In the genomic region with DNA sequence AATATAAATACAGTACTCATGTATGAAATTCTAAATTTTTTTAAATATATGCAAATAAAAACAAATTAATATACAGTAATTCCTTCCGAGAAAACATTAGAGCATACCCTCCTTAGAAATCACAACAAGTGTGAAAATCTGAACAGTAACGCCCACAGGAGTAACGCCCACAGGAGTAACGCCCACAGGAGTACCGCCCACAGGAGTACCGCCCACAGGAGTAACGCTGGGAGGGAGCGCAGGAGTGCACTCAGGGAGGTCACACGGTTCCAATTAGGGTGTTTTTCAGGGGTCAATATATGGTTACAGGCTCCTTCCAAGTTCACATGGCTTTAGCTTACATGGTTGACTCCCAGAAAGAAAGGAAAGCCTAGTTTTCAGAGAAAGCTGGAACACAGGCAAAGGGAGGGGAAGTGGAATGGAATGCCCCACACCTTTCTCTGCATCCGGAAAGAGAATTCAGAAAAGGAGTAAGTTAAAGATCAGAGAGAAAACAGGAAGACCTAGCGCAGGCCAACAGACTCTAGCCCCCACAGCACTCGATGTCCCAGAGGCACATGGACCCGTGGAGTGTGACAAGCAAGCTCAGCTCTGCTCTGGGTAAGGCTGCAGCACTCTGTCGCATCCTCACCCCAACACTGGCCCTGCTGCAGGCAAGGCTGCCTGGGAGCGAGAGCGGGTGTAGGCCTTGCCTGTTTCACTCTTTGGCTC, we compare ENCODE assay signal across 9 mouse cellular contexts. TPM values are rescaled to one million over a fixed set of nuclear protein-coding genes. Genes with fewer than 3 reads are reported as not detected.
A peak's percentile ranks its signal among the peaks of the same experiment; 100 is the strongest.
DNase-seq lines count a peak whose midpoint lies in the region; ATAC-seq and TF ChIP-seq lines count a peak whose summit lies in the region.
"Had no signal": no experiment of that assay in that cellular context is flagged by ENCODE, and none has a peak within 500 bp of the region (broad histone marks: within the 10 kb centered on the region; RNA-seq: fewer than 3 reads in every experiment).

No protein-coding gene starts in this region.

- no peak for DNase-seq in heart, postnatal 10 days
- no peak for DNase-seq in forebrain, embryonic 11.5 days (ENCODE audit: low spot score)
- DNase-seq in limb, embryonic 14.5 days (ENCODE audit: low spot score) = no peak
- no peak for DNase-seq in urinary bladder, postnatal 10 days (ENCODE audit: low spot score)
- DNase-seq in left cerebral cortex, adult 9 months (ENCODE audit: low spot score in 2 of 2) = no peak
- DNase-seq in left cerebral cortex, postnatal 36 days (ENCODE audit: low spot score in 2 of 2) = no peak

- ATAC-seq in heart, embryonic 15.5 days (replicated peaks; ENCODE audit: insufficient number of reproducible peaks, insufficient read depth, low FRiP score, low read depth) = no peak
- peak; percentile 69 for ATAC-seq in CD4-positive, CD25-positive, alpha-beta regulatory T cell, adult 4 months
- 0 out of 2 replicates have a peak, but pooled peaks have one; percentile 36 for ATAC-seq in forebrain, embryonic 11.5 days (replicated peaks; ENCODE audit: low FRiP score)
- ATAC-seq in limb, embryonic 14.5 days (ENCODE audit: low FRiP score, low read depth) = peak; percentile 48

- peak overlapping the region; percentile 28; the same call in 1 of the 2 replicates for H3K27ac ChIP-seq in heart, embryonic 15.5 days
- no peak overlapping the region for H3K27ac ChIP-seq in forebrain, embryonic 11.5 days (ENCODE audit: low read depth, low read length)
- 0 out of 2 replicates have a peak overlapping the region, but pooled peaks have one; percentile 15 for H3K27ac ChIP-seq in limb, embryonic 14.5 days (replicated peaks; ENCODE audit: low read depth, low read length)
- H3K27ac ChIP-seq: liver, embryonic 15.5 days had no signal

- H3K27me3 ChIP-seq in heart, embryonic 15.5 days = no peaks in the 10 kb centered on the region
- no peaks in the 10 kb centered on the region for H3K27me3 ChIP-seq in forebrain, embryonic 11.5 days (ENCODE audit: control insufficient read depth, insufficient read depth, low read length)
- H3K27me3 ChIP-seq in limb, embryonic 14.5 days (ENCODE audit: control insufficient read depth, insufficient read depth, low read length) = 0 out of 2 replicates have a peak, but pooled peaks cover 4% of the 10 kb centered on the region
- H3K27me3 ChIP-seq: liver, embryonic 15.5 days had no signal

- 0 out of 2 replicates have a peak, but pooled peaks cover 3% of the 10 kb centered on the region for H3K36me3 ChIP-seq in heart, embryonic 15.5 days
- H3K36me3 ChIP-seq in forebrain, embryonic 11.5 days (ENCODE audit: control insufficient read depth, insufficient read depth, low read length) = no peaks in the 10 kb centered on the region
- H3K36me3 ChIP-seq in limb, embryonic 14.5 days (ENCODE audit: control insufficient read depth, insufficient read depth, low read length) = peaks cover 14% of the 10 kb centered on the region; the same call in 1 of the 2 replicates
- H3K36me3 ChIP-seq: liver, embryonic 15.5 days had no signal

- 49% methylated on average over 16 of the region's 16 CpGs for WGBS in heart, embryonic 15.5 days
- 45% methylated on average over 16 of the region's 16 CpGs for WGBS in forebrain, embryonic 11.5 days
- 17% methylated on average over 16 of the region's 16 CpGs for WGBS in limb, embryonic 14.5 days

- H3K9me3 ChIP-seq in heart, embryonic 15.5 days (replicated peaks) = no peaks in the 10 kb centered on the region
- no peaks in the 10 kb centered on the region for H3K9me3 ChIP-seq in forebrain, embryonic 11.5 days (ENCODE audit: control insufficient read depth, low read length)
- no peaks in the 10 kb centered on the region for H3K9me3 ChIP-seq in limb, embryonic 14.5 days (ENCODE audit: control insufficient read depth, low read length)
- H3K9me3 ChIP-seq: liver, embryonic 15.5 days had no signal

- no peak overlapping the region for H3K4me3 ChIP-seq in heart, embryonic 15.5 days
- H3K4me3 ChIP-seq in forebrain, embryonic 11.5 days (ENCODE audit: low read depth, low read length) = no peak overlapping the region
- no peak overlapping the region for H3K4me3 ChIP-seq in limb, embryonic 14.5 days (replicated peaks; ENCODE audit: low read length)
- H3K4me3 ChIP-seq: liver, embryonic 15.5 days had no signal

- no peak for TF ChIP-seq POLR2A in limb, embryonic 14.5 days (IDR thresholded peaks at IDR 0.05; ENCODE audit: borderline replicate concordance, extremely low read depth, insufficient read depth, insufficient read length)

- no peak overlapping the region for H3K9ac ChIP-seq in heart, embryonic 15.5 days
- no peak overlapping the region for H3K9ac ChIP-seq in forebrain, embryonic 11.5 days (ENCODE audit: low read length)
- H3K9ac ChIP-seq in limb, embryonic 14.5 days (ENCODE audit: low read depth, low read length, severe bottlenecking) = 0 out of 2 replicates have a peak overlapping the region, but pooled peaks have one; percentile 12
- H3K9ac ChIP-seq: liver, embryonic 15.5 days had no signal

- peaks cover 35% of the 10 kb centered on the region for H3K4me1 ChIP-seq in heart, embryonic 15.5 days (replicated peaks)
- H3K4me1 ChIP-seq in forebrain, embryonic 11.5 days (replicated peaks; ENCODE audit: control insufficient read depth, insufficient read depth, low read length) = 0 out of 2 replicates have a peak, but pooled peaks cover 4% of the 10 kb centered on the region
- H3K4me1 ChIP-seq in limb, embryonic 14.5 days (ENCODE audit: control insufficient read depth, insufficient read depth, low read length) = peaks cover 46% of the 10 kb centered on the region

- intact Hi-C loops in heart, postnatal 10 days (cut with DNase I) = no loop called here
- intact Hi-C loops in left cerebral cortex, postnatal 36 days (cut with DNase I) = no loop called here

- H3K4me2 ChIP-seq in heart, embryonic 15.5 days = no peak overlapping the region
- H3K4me2 ChIP-seq in forebrain, embryonic 11.5 days (ENCODE audit: low read depth, low read length, severe bottlenecking) = no peak overlapping the region
- no peak overlapping the region for H3K4me2 ChIP-seq in limb, embryonic 14.5 days (replicated peaks; ENCODE audit: low read depth, low read length, severe bottlenecking)
- H3K4me2 ChIP-seq: liver, embryonic 15.5 days had no signal

RNA-seq across cellular contexts. Expression of a gene that starts 50.2 kb away (rescaled TPM):
- polyA plus RNA-seq in heart, embryonic 15.5 days (2015; fragmentation: Nextera tagmentation; extraction: Ambion mirVana) = 57.6 and 83.1 TPM in 2 replicates
- total RNA-seq in heart, postnatal 10 days (2021) = 10 to 100 TPM; 58.0 to 59.9 TPM
- 10 to 100 TPM; 16.0 to 18.3 TPM for polyA plus RNA-seq in CD4-positive, CD25-positive, alpha-beta regulatory T cell, adult 4 months (2017; shearing (Covaris generic))
- 78.3 and 78.6 TPM in 2 replicates for polyA plus RNA-seq in forebrain, embryonic 11.5 days (2014; fragmentation: Nextera tagmentation; extraction: Ambion mirVana)
- polyA plus RNA-seq in limb, embryonic 14.5 days (2012; rRNA removed) = 80.7 and 90.5 TPM in 2 replicates
- polyA plus RNA-seq in limb, embryonic 14.5 days (2014; fragmentation: Nextera tagmentation; extraction: Ambion mirVana) = 115 TPM in 2 replicates
- 10 to 100 TPM; 49.3 to 54.2 TPM for total RNA-seq in left cerebral cortex, postnatal 36 days (2021)
